Mouse (Mus musculus): ENCODE data around the gene Mindy4. TPM values are rescaled to one million over a fixed set of nuclear protein-coding genes. Genes with fewer than 3 reads are reported as not detected.
A peak's percentile ranks its signal among the peaks of the same experiment; 100 is the strongest.

Gene Mindy4
- polyA plus RNA-seq, 1 experiment from 2014 or later: 8.9 TPM

DNA sequence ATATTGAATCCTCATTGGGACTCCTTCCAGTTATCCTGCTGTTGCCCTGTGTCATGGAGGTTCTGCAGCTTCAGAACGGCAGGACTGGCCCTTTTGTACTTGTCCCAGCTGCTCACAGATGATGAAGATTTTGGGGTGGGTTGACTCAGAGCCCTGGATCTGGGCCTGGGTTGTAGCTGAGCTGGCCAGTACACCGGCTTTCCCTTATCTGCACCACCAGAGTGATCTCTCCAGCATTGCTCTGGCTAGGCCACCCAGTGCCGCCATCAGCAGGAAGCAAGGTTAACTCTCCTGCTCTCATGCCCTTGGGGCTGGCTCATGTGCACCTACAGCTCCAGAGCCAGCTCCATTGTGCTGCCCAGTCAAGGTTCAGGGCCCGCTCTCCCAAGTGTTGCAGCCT lies 117.7 kb downstream of the Mindy4 start:
- 47% methylated on average over 4 of the region's 4 CpGs for WGBS
- no peak for ATAC-seq (ENCODE audit: insufficient number of reproducible peaks, insufficient read depth, low FRiP score, low read depth)
- Histone ChIP-seq H3K36me3 (ENCODE audit: control insufficient read depth, insufficient read depth, low read length) (no peaks in the 10 kb centered on the region), H3K27ac (replicated peaks in 1 of 2; ENCODE audit: control insufficient read depth in 1 of 2, insufficient read depth in 1 of 2, low read depth in 2 of 2, low read length in 2 of 2) (no peak overlapping the region), H3K4me1 (ENCODE audit: control insufficient read depth in 2 of 2, insufficient read depth in 2 of 2, low read length in 2 of 2) (peaks cover 13 to 15% of the 10 kb centered on the region in 2 experiments), H3K4me3 (ENCODE audit: control insufficient read depth in 1 of 2, insufficient read depth in 1 of 2, low read depth in 1 of 2, low read length in 2 of 2) (no peak overlapping the region), H3K9ac (ENCODE audit: low read length) (no peak overlapping the region), H3K4me2 (ENCODE audit: low read length) (no peak overlapping the region), H3K27me3 (ENCODE audit: control insufficient read depth, insufficient read depth, low read length) (no peaks in the 10 kb centered on the region), H3K9me3 (ENCODE audit: control insufficient read depth, low read length) (no peaks in the 10 kb centered on the region)

DNA sequence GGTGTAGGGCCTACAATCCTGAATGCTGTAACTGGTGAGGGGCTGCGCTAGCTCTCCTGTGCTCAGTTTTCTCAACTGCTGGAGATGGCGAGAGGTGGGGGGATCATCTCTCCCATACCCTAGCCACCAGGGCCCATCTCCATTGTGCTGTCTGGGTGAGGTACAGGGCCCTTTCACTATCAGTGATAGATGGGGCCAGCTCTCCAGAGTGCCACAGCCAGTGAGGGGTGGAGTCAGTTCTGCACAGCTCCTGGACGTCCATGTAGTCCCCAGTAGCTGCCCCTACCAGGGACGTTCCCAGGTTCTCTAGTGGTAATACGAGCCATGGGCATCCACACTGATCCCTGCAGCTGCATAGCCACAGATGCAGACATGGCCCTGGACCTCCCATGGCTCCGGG lies 118.3 kb downstream of the Mindy4 start:
- no peak overlapping the region for H3K27ac ChIP-seq (replicated peaks in 1 of 2; ENCODE audit: control insufficient read depth in 1 of 2, insufficient read depth in 1 of 2, low read depth in 2 of 2, low read length in 2 of 2)
- H3K4me2 ChIP-seq (ENCODE audit: low read length): no peak overlapping the region
- no peaks in the 10 kb centered on the region for H3K27me3 ChIP-seq (ENCODE audit: control insufficient read depth, insufficient read depth, low read length)
- H3K4me1 ChIP-seq (ENCODE audit: control insufficient read depth in 2 of 2, insufficient read depth in 2 of 2, low read length in 2 of 2): peaks cover 16 to 20% of the 10 kb centered on the region in 2 experiments
- no peak overlapping the region for H3K9ac ChIP-seq (ENCODE audit: low read length)
- 67% methylated on average over 6 of the region's 6 CpGs for WGBS
- H3K9me3 ChIP-seq (ENCODE audit: control insufficient read depth, low read length): no peaks in the 10 kb centered on the region
- no peak overlapping the region for H3K4me3 ChIP-seq (ENCODE audit: control insufficient read depth in 1 of 2, insufficient read depth in 1 of 2, low read depth in 1 of 2, low read length in 2 of 2)
- ATAC-seq (ENCODE audit: insufficient number of reproducible peaks, insufficient read depth, low FRiP score, low read depth): no peak
- no peaks in the 10 kb centered on the region for H3K36me3 ChIP-seq (ENCODE audit: control insufficient read depth, insufficient read depth, low read length)

DNA sequence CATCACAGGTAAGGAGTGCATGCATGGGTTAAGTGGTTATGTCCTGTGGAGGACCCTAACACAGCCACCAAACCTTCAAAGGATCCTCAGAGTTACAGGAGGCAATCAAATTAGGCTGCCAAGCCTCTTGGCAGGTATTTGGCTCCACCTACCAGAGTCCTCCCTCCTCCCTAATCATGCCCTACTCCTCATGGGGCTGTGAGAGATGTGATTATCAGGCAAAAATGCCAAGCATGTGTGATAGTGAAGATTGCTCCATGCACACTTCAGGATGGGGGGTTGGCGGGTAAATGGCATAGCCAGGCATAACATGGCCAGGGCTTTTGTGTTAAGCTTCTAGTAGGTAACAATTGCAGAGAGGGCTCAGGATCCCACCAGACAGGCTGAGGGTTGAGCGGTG lies 119.8 kb downstream of the Mindy4 start:
- Histone ChIP-seq H3K9ac (ENCODE audit: low read length) (no peak overlapping the region), H3K36me3 (ENCODE audit: control insufficient read depth, insufficient read depth, low read length) (no peaks in the 10 kb centered on the region), H3K4me2 (ENCODE audit: low read length) (no peak overlapping the region), H3K27ac (replicated peaks in 1 of 2; ENCODE audit: control insufficient read depth in 1 of 2, insufficient read depth in 1 of 2, low read depth in 2 of 2, low read length in 2 of 2) (no peak overlapping the region), H3K9me3 (ENCODE audit: control insufficient read depth, low read length) (no peaks in the 10 kb centered on the region), H3K4me3 (ENCODE audit: control insufficient read depth in 1 of 2, insufficient read depth in 1 of 2, low read depth in 1 of 2, low read length in 2 of 2) (no peak overlapping the region), H3K4me1 (ENCODE audit: control insufficient read depth in 2 of 2, insufficient read depth in 2 of 2, low read length in 2 of 2) (peaks cover 18 to 30% of the 10 kb centered on the region in 2 experiments), H3K27me3 (ENCODE audit: control insufficient read depth, insufficient read depth, low read length) (no peaks in the 10 kb centered on the region)
- no peak for ATAC-seq (ENCODE audit: insufficient number of reproducible peaks, insufficient read depth, low FRiP score, low read depth)
- 71% methylated on average over 2 of the region's 2 CpGs for whole genome bisulfite sequencing

DNA sequence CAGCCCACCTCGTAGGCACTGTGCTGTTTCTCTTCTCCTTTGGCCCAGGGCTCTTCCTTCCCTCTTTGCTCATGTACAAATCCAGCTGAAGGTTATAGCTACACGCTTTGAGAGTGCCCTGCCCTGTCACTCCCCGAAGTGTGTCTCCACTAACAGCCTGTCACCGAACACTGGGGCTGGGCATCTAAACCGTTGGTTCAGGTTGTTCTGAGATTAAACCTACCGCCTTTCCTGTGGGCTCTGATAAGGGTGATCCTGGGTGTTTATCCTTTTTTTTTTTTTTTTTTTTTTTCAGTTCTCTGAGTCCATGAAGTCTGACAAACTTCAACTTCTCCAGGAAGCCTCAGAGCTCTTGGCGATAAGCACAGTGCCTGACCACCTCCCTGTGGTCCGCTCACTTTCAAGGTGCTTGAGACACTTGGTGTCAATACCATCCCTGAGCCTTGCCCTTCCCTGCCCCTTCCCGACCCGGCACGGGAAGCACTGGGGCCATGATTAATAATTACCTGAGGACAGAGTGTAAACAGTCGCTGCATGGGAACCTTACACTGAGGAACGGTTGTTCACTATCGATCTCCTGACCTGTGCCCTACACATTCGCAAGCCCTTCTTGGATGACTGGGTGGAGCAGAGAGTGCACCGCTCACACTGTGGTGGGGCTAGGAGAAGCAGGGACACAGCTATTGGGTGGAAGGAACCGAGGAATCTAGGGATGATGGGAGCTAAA lies 120.9 kb downstream of the Mindy4 start:
- no peak overlapping the region for H3K4me3 ChIP-seq (ENCODE audit: control insufficient read depth in 1 of 2, insufficient read depth in 1 of 2, low read depth in 1 of 2, low read length in 2 of 2)
- H3K36me3 ChIP-seq (ENCODE audit: control insufficient read depth, insufficient read depth, low read length): no peaks in the 10 kb centered on the region
- H3K4me2 ChIP-seq (ENCODE audit: low read length): no peak overlapping the region
- no peaks in the 10 kb centered on the region for H3K27me3 ChIP-seq (ENCODE audit: control insufficient read depth, insufficient read depth, low read length)
- no peak overlapping the region for H3K9ac ChIP-seq (ENCODE audit: low read length)
- H3K4me1 ChIP-seq (ENCODE audit: control insufficient read depth in 2 of 2, insufficient read depth in 2 of 2, low read length in 2 of 2): peaks cover 18 to 30% of the 10 kb centered on the region in 2 experiments
- 66% methylated on average over 17 of the region's 17 CpGs for WGBS
- no peaks in the 10 kb centered on the region for H3K9me3 ChIP-seq (ENCODE audit: control insufficient read depth, low read length)
- ATAC-seq (ENCODE audit: insufficient number of reproducible peaks, insufficient read depth, low FRiP score, low read depth): no peak
- no peak overlapping the region for H3K27ac ChIP-seq (replicated peaks in 1 of 2; ENCODE audit: control insufficient read depth in 1 of 2, insufficient read depth in 1 of 2, low read depth in 2 of 2, low read length in 2 of 2)

DNA sequence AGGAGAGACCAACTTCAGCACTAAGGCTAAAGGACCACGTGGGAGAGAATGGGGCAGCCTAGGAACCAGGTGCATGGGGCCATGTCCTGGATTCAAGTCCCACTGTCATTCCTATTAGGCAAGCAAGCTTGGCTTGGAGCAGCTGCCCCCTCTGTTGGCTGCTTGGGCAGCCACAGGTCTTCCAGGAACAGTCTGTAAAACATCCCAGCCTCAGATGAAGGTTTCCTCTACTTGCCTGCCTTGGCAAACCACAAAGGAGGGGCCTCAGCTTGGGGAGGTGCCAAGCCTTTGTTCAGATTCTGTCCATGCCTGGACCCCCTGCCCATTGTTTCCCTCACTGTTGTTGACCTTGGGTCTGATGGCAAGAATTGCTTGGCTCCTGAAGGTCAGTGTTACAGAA lies 121.6 kb downstream of the Mindy4 start:
- Histone ChIP-seq H3K9ac (ENCODE audit: low read length) (no peak overlapping the region), H3K4me3 (ENCODE audit: control insufficient read depth in 1 of 2, insufficient read depth in 1 of 2, low read depth in 1 of 2, low read length in 2 of 2) (no peak overlapping the region), H3K36me3 (ENCODE audit: control insufficient read depth, insufficient read depth, low read length) (no peaks in the 10 kb centered on the region), H3K27me3 (ENCODE audit: control insufficient read depth, insufficient read depth, low read length) (no peaks in the 10 kb centered on the region), H3K4me1 (ENCODE audit: control insufficient read depth in 2 of 2, insufficient read depth in 2 of 2, low read length in 2 of 2) (peaks cover 14 to 28% of the 10 kb centered on the region in 2 experiments), H3K27ac (replicated peaks in 1 of 2; ENCODE audit: control insufficient read depth in 1 of 2, insufficient read depth in 1 of 2, low read depth in 2 of 2, low read length in 2 of 2) (no peak overlapping the region), H3K9me3 (ENCODE audit: control insufficient read depth, low read length) (no peaks in the 10 kb centered on the region), H3K4me2 (ENCODE audit: low read length) (no peak overlapping the region)
- no peak for ATAC-seq (ENCODE audit: insufficient number of reproducible peaks, insufficient read depth, low FRiP score, low read depth)
- 59% methylated on average over 1 of the region's 1 CpGs for WGBS

DNA sequence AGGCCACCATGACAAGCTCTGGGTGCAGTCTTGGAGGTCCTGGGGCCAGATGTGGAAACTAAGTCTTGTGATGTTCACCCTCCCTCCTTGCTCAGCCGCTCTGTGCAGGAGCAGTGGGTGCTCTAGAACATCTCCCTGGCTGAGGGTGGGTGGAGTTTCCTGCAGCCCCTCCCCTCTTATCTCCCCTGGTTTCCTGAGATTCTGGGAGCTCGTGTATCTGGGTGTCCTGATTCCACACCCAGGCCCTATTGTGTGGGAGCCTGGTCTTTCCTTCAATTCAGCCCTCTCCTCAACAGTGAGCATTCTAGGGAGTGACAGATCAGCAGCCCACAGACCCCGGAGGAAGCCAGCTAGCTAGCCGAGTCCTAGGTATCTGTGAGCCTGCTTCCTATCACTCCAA lies 123.1 kb downstream of the Mindy4 start:
- no peak overlapping the region for H3K9ac ChIP-seq (ENCODE audit: low read length)
- no peaks in the 10 kb centered on the region for H3K27me3 ChIP-seq (ENCODE audit: control insufficient read depth, insufficient read depth, low read length)
- H3K4me3 ChIP-seq (ENCODE audit: control insufficient read depth in 1 of 2, insufficient read depth in 1 of 2, low read depth in 1 of 2, low read length in 2 of 2): no peak overlapping the region
- no peaks in the 10 kb centered on the region for H3K9me3 ChIP-seq (ENCODE audit: control insufficient read depth, low read length)
- 0 out of 2 replicates have a peak, but pooled peaks have one; percentile 16 for ATAC-seq (ENCODE audit: insufficient number of reproducible peaks, insufficient read depth, low FRiP score, low read depth)
- no peak overlapping the region for H3K4me2 ChIP-seq (ENCODE audit: low read length)
- H3K4me1 ChIP-seq (ENCODE audit: control insufficient read depth in 2 of 2, insufficient read depth in 2 of 2, low read length in 2 of 2): peaks cover 7 to 22% of the 10 kb centered on the region in 2 experiments; a peak in 3 of 4 replicates
- H3K36me3 ChIP-seq (ENCODE audit: control insufficient read depth, insufficient read depth, low read length): no peaks in the 10 kb centered on the region
- WGBS: 19% methylated on average over 4 of the region's 4 CpGs
- H3K27ac ChIP-seq (replicated peaks in 1 of 2; ENCODE audit: control insufficient read depth in 1 of 2, insufficient read depth in 1 of 2, low read depth in 2 of 2, low read length in 2 of 2): peak overlapping the region in 1 of 2 experiments; percentile 28; a peak in 1 of 4 replicates

DNA sequence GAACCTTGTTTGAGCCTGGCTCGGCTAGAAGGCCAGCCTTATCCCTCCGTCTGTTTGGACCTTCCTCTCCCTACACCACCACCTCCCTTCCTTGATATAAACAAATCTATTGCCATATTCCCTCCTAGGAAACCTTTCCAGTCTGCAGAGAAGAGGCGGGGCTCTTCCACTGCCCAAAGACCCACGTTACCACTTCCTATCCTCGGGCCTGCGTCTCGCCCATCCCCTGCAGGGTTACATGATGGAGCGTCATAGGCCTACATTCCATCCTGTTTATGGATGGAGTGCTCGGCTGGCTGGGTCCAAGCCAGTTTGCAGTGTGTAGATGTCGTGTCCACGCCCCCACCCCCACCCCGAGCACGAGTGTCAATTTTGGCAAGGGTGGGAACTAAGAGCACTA lies 124.1 kb downstream of the Mindy4 start:
- no peak overlapping the region for H3K4me3 ChIP-seq (ENCODE audit: control insufficient read depth in 1 of 2, insufficient read depth in 1 of 2, low read depth in 1 of 2, low read length in 2 of 2)
- H3K36me3 ChIP-seq (ENCODE audit: control insufficient read depth, insufficient read depth, low read length): no peaks in the 10 kb centered on the region
- no peak overlapping the region for H3K4me2 ChIP-seq (ENCODE audit: low read length)
- no peak overlapping the region for H3K9ac ChIP-seq (ENCODE audit: low read length)
- H3K27me3 ChIP-seq (ENCODE audit: control insufficient read depth, insufficient read depth, low read length): no peaks in the 10 kb centered on the region
- ATAC-seq (ENCODE audit: insufficient number of reproducible peaks, insufficient read depth, low FRiP score, low read depth): no peak
- WGBS: 64% methylated on average over 13 of the region's 13 CpGs
- H3K9me3 ChIP-seq (ENCODE audit: control insufficient read depth, low read length): no peaks in the 10 kb centered on the region
- peak overlapping the region in 1 of 2 experiments; percentile 28; a peak in 1 of 4 replicates for H3K27ac ChIP-seq (replicated peaks in 1 of 2; ENCODE audit: control insufficient read depth in 1 of 2, insufficient read depth in 1 of 2, low read depth in 2 of 2, low read length in 2 of 2)
- peaks cover 7 to 30% of the 10 kb centered on the region in 2 experiments; a peak in 3 of 4 replicates for H3K4me1 ChIP-seq (ENCODE audit: control insufficient read depth in 2 of 2, insufficient read depth in 2 of 2, low read length in 2 of 2)

DNA sequence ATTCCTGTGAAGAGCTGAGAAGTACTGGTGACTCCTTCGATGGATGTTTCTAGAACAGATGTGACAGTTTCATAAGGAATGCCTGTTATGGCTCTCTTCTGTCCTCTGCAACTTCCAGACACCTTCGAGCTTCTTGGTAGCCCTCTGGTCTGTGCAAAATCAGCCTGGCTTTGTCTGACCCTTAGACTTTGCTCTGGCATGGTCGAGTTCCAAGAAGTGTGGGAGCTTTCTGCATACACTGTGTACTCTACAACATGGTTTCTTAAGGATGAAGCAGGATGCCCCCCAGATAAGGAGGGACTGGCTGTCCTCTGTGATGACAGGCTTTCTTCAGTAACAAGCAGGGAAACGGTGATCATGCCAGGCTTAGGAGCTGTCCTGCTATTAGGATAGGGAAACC lies 125.0 kb downstream of the Mindy4 start:
- H3K4me1 ChIP-seq (ENCODE audit: control insufficient read depth in 2 of 2, insufficient read depth in 2 of 2, low read length in 2 of 2): peaks cover 7 to 34% of the 10 kb centered on the region in 2 experiments; a peak in 3 of 4 replicates
- peak overlapping the region in 1 of 2 experiments; percentile 3; a peak in 1 of 4 replicates for H3K27ac ChIP-seq (replicated peaks in 1 of 2; ENCODE audit: control insufficient read depth in 1 of 2, insufficient read depth in 1 of 2, low read depth in 2 of 2, low read length in 2 of 2)
- H3K9me3 ChIP-seq (ENCODE audit: control insufficient read depth, low read length): no peaks in the 10 kb centered on the region
- 54% methylated on average over 4 of the region's 4 CpGs for WGBS
- no peak overlapping the region for H3K4me3 ChIP-seq (ENCODE audit: control insufficient read depth in 1 of 2, insufficient read depth in 1 of 2, low read depth in 1 of 2, low read length in 2 of 2)
- no peaks in the 10 kb centered on the region for H3K27me3 ChIP-seq (ENCODE audit: control insufficient read depth, insufficient read depth, low read length)
- no peaks in the 10 kb centered on the region for H3K36me3 ChIP-seq (ENCODE audit: control insufficient read depth, insufficient read depth, low read length)
- H3K4me2 ChIP-seq (ENCODE audit: low read length): no peak overlapping the region
- H3K9ac ChIP-seq (ENCODE audit: low read length): no peak overlapping the region
- no peak for ATAC-seq (ENCODE audit: insufficient number of reproducible peaks, insufficient read depth, low FRiP score, low read depth)

Measured in heart, embryonic 14.5 days (tissue).